Mouse (Mus musculus) heart, adult 2 months (tissue): Measurements from ENCODE around the gene Prim1. TPM values are rescaled to one million over a fixed set of nuclear protein-coding genes. Genes with fewer than 3 reads are reported as not detected.
"Not testable (repeated sequence)": the region's sequence is repeated elsewhere in the genome, so short reads cannot be mapped to it uniquely, and the experiment has no call there.

ENCODE experiments used
- DNase-seq, 2 experiments: peaks; one replicate each; pipeline ENCODE4 v3.0.0; 2021
- H3K27ac ChIP-seq: fragments of 200-600 bp; 2 replicates; pipeline ENCODE4 v1.8.1; 2022
- H3K27me3 ChIP-seq: fragments of 200-500 bp; 2 replicates; pipeline ENCODE4 v1.6.1; 2012; ENCODE audit warnings: mild to moderate bottlenecking, low read length, inconsistent platforms, mixed read lengths; ENCODE audit not compliant: control insufficient read depth, insufficient read depth
- H3K36me3 ChIP-seq: fragments of 200-500 bp; 2 replicates; pipeline ENCODE4 v1.6.1; 2012; ENCODE audit warnings: low read length, inconsistent platforms; ENCODE audit not compliant: control insufficient read depth, insufficient read depth
- H3K4me1 ChIP-seq: fragments of 200-500 bp; 2 replicates; pipeline ENCODE4 v1.6.1; 2011; ENCODE audit warnings: low read length; ENCODE audit not compliant: control insufficient read depth, insufficient read depth
- H3K4me3 ChIP-seq: fragments of 200-600 bp; 2 replicates; pipeline ENCODE4 v1.8.1; 2022
- H3K79me2 ChIP-seq: fragments of 200-500 bp; replicated peaks from 2 replicates; pipeline ENCODE4 v1.6.1; 2012; ENCODE audit warnings: mild to moderate bottlenecking, inconsistent platforms, low read length, moderate library complexity, mixed read lengths; ENCODE audit not compliant: control insufficient read depth, insufficient read depth
- H3K9ac ChIP-seq: fragments of 200-500 bp; 2 replicates; pipeline ENCODE4 v1.6.1; 2012; ENCODE audit warnings: low read depth, mild to moderate bottlenecking, control low read depth, inconsistent platforms, low read length, mixed read lengths
- CTCF ChIP-seq: fragments of 200-600 bp; IDR thresholded peaks from 2 replicates; pipeline ENCODE4 v1.8.1; 2022; ENCODE audit warnings: antibody characterized with exemption, mild to moderate bottlenecking, moderate library complexity
- EP300 ChIP-seq: fragments of 200-500 bp; IDR thresholded peaks from 2 replicates; pipeline ENCODE4 v1.6.1; 2011; ENCODE audit warnings: low read depth, low read length, control low read depth; ENCODE audit not compliant: insufficient read depth
- POLR2A ChIP-seq: fragments of 200-500 bp; IDR thresholded peaks from 2 replicates; pipeline ENCODE4 v1.6.1; 2011; ENCODE audit warnings: mild to moderate bottlenecking, low read depth, low read length, control low read depth; ENCODE audit not compliant: insufficient read depth
- WGBS: fragments of 180-500 bp; shearing (Covaris S2); methylation state at CpG from one replicate; pipeline ENCODE4 v1.1.7; 2018; 5-methylcytosine and 5-hydroxymethylcytosine counted together
- intact Hi-C: fragments of 180-260 bp; cut with DNase I; formaldehyde crosslinking; loops from one replicate; pipeline ENCODE4 v1.15.1; 2025
- polyA plus RNA-seq: library from polyadenylated mRNA; depleted of rRNA; stranded (reverse); fragments of >200 nt; gene quantifications from 2 replicates; pipeline ENCODE4 v1.2.3, GENCODE M21; 2012; rRNA removed
- total RNA-seq, 2 experiments: library from RNA; stranded (reverse); gene quantifications; 2 replicates each; pipeline ENCODE4 v1.2.3; 2021

The Prim1 gene
- total and polyA plus RNA-seq, 3 experiments: 1.2 to 1.7 (median 1.7) TPM

DNA sequence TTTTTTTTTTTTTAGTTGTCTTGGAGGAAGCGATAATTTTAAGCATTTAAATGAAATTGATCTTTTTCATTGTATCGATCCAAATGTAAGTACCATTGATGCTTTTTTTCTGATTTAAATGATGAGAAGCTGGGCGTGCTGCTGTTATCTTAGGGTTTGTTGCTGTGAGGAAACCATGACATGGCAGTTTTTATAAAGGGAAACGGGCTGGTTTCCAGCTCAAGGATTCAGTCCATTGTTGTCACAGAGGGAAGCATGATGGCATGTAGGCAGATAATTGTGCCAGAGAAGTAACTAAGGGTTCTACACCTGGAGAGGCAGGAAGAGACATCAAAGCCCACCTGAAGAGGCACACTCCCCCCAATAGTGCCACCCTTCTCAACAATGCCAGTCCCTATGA is 54.2 kb downstream of the Prim1 start:
- H3K36me3 ChIP-seq: peaks cover 15% of the 10 kb centered on the region
- WGBS: 46% methylated on average over 4 of the region's 4 CpGs
- no peak for DNase-seq
- peak overlapping the region; percentile 1; the same call in 1 of the 2 replicates for H3K27ac ChIP-seq
- no peak overlapping the region for H3K4me3 ChIP-seq
- H3K9ac ChIP-seq: no peak overlapping the region
- no peak for TF ChIP-seq CTCF
- no peak for TF ChIP-seq EP300
- no peak for TF ChIP-seq POLR2A
- H3K79me2 ChIP-seq: peaks cover 6% of the 10 kb centered on the region
- peaks cover 7% of the 10 kb centered on the region for H3K4me1 ChIP-seq
- H3K27me3 ChIP-seq: no peaks in the 10 kb centered on the region
- intact Hi-C loops: no loop called here

GRCm38 (mm10) chr10:128070432-128070831 is 55.5 kb downstream of the Prim1 start:
- H3K27ac ChIP-seq, H3K27me3 ChIP-seq, H3K4me3 ChIP-seq, intact Hi-C loops, H3K79me2 ChIP-seq, DNase-seq, H3K9ac ChIP-seq, H3K4me1 ChIP-seq: not testable (repeated sequence)
- 96% methylated on average over 2 of the region's 2 CpGs for WGBS
- H3K36me3 ChIP-seq: peaks cover 15% of the 10 kb centered on the region
- TF ChIP-seq CTCF: peak; percentile 21; the same call in 1 of the 2 replicates

GRCm38 (mm10) chr10:128078269-128078668 is 63.3 kb downstream of the Prim1 start:
- H3K36me3 ChIP-seq, H3K4me1 ChIP-seq, H3K27ac ChIP-seq, intact Hi-C loops, H3K79me2 ChIP-seq, H3K9ac ChIP-seq, H3K27me3 ChIP-seq, DNase-seq, H3K4me3 ChIP-seq: not testable (repeated sequence)
- 78% methylated on average over 5 of the region's 5 CpGs for WGBS

Other genes with a start within 250 kb of the Prim1 start
- not detected for gene Rdh9, start 238.8 kb upstream of the Prim1 start, total RNA-seq
- gene Rdh9, start 238.8 kb upstream of the Prim1 start, polyA plus RNA-seq: 0.20 TPM in 1 of 2 replicates, not detected in the other
- gene Rdh16, start 214.0 kb upstream of the Prim1 start, total RNA-seq: not detected
- 0.06 TPM in 1 of 2 replicates, not detected in the other for gene Rdh16, start 214.0 kb upstream of the Prim1 start, polyA plus RNA-seq
- gene Rdh19, start 165.2 kb upstream of the Prim1 start, total RNA-seq: not detected
- not detected in 2 replicates for gene Rdh19, start 165.2 kb upstream of the Prim1 start, polyA plus RNA-seq
- gene Rdh16f2, start 148.7 kb upstream of the Prim1 start, total RNA-seq: not detected
- not detected in 2 replicates for gene Rdh16f2, start 148.7 kb upstream of the Prim1 start, polyA plus RNA-seq
- gene Rdh7, start 126.4 kb upstream of the Prim1 start, total RNA-seq: not detected
- 0.35 TPM in 1 of 2 replicates, not detected in the other for gene Rdh7, start 126.4 kb upstream of the Prim1 start, polyA plus RNA-seq
- not detected for gene Sdr9c7, start 116.7 kb upstream of the Prim1 start, total RNA-seq
- gene Sdr9c7, start 116.7 kb upstream of the Prim1 start, polyA plus RNA-seq: not detected in 2 replicates
- not detected for gene Hsd17b6, start 7.6 kb upstream of the Prim1 start, total RNA-seq
- not detected in 2 replicates for gene Hsd17b6, start 7.6 kb upstream of the Prim1 start, polyA plus RNA-seq
- 100 to 1,000 TPM; 436 to 544 TPM for gene Naca, start 20.4 kb downstream of the Prim1 start, total RNA-seq
- gene Naca, start 20.4 kb downstream of the Prim1 start, polyA plus RNA-seq: 204 and 212 TPM in 2 replicates
- 10 to 100 TPM; 96.0 to 97.3 TPM for gene Ptges3, start 43.8 kb downstream of the Prim1 start, total RNA-seq
- gene Ptges3, start 43.8 kb downstream of the Prim1 start, polyA plus RNA-seq: 16.3 and 19.2 TPM in 2 replicates
- gene Atp5b, start 68.1 kb downstream of the Prim1 start, total RNA-seq: 1,000 to 10,000 TPM; 7,689 to 9,158 TPM
- 8,017 and 9,446 TPM in 2 replicates for gene Atp5b, start 68.1 kb downstream of the Prim1 start, polyA plus RNA-seq
- 10 to 100 TPM; 18.4 to 22.4 TPM for gene Baz2a, start 76.4 kb downstream of the Prim1 start, total RNA-seq
- gene Baz2a, start 76.4 kb downstream of the Prim1 start, polyA plus RNA-seq: 15.5 and 23.7 TPM in 2 replicates
- 10 to 100 TPM; 91.9 to 94.7 TPM for gene Rbms2, start 165.1 kb downstream of the Prim1 start, total RNA-seq
- gene Rbms2, start 165.1 kb downstream of the Prim1 start, polyA plus RNA-seq: 98.4 and 108 TPM in 2 replicates
- under 1 TPM; 0.75 to 0.78 TPM for gene Gls2, start 179.3 kb downstream of the Prim1 start, total RNA-seq
- gene Gls2, start 179.3 kb downstream of the Prim1 start, polyA plus RNA-seq: 1.00 and 1.4 TPM in 2 replicates
- 10 to 100 TPM; 35.0 to 37.5 TPM for gene Spryd4, start 196.6 kb downstream of the Prim1 start, total RNA-seq
- gene Spryd4, start 196.6 kb downstream of the Prim1 start, polyA plus RNA-seq: 32.1 and 48.4 TPM in 2 replicates
- gene Mip, start 210.7 kb downstream of the Prim1 start, total RNA-seq: not detected
- not detected in 2 replicates for gene Mip, start 210.7 kb downstream of the Prim1 start, polyA plus RNA-seq
- gene Timeless, start 216.9 kb downstream of the Prim1 start, total RNA-seq: 1 to 10 TPM; 6.5 to 7.6 TPM
- gene Timeless, start 216.9 kb downstream of the Prim1 start, polyA plus RNA-seq: 5.7 and 9.6 TPM in 2 replicates
- gene Apon, start 238.9 kb downstream of the Prim1 start, total RNA-seq: not detected
- 0.18 TPM in 1 of 2 replicates, not detected in the other for gene Apon, start 238.9 kb downstream of the Prim1 start, polyA plus RNA-seq